Mouse (Mus musculus): Measurements from ENCODE around the gene BC061212.
"Not testable (repeated sequence)": the region's sequence is repeated elsewhere in the genome, so short reads cannot be mapped to it uniquely, and the experiment has no call there.

The BC061212 gene

DNA sequence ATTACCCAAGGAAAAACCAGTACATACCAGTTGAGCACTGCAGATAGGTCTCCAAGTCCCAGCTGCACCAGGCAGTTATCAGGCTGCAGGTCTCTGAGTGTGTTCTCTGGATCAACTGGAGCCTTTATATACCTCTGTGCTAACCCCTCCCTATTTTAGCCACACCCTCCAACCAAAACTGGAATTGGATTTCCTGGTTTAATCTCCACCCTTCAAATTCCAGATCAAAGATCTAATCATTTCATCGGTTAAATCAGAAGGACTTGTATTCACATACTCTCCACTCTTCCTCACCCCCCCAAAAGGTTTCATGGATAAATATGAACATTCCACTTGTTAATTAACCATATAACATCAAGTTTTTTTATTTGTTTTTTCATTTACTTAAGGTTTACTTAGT lies at the start of gene BC061212:
Gene BC061212 (minus strand): TSS at position 101 of the 400 bp plus-strand sequence.
- CTCF ChIA-PET = not testable (repeated sequence)

- CTCF ChIA-PET = not testable (repeated sequence)
Measured at GRCm38 (mm10) chr5:94076085-94076484, 5.7 kb upstream of the BC061212 start, which contains the start of gene Gm6351. Gene Gm6351, plus strand, starts transcription at chr5:94076385.

All from spleen, embryonic (tissue).